Mouse (Mus musculus) G1E (cell line): ENCODE results near the gene S1pr2. TPM values are rescaled to one million over a fixed set of nuclear protein-coding genes. Genes with fewer than 3 reads are reported as not detected.

Experiments
- ATAC-seq: 2 replicates; pipeline ENCODE4 v1.8.0; 2016; ENCODE audit warnings: mild to moderate bottlenecking; ENCODE audit not compliant: insufficient number of reproducible peaks, poor library complexity, low FRiP score, severe bottlenecking; ENCODE audit errors: extremely low read depth
- DNase-seq: peaks from one replicate; pipeline ENCODE4 v3.0.0; 2012; ENCODE audit warnings: low spot score
- H3K27me3 ChIP-seq: 2 replicates; pipeline ENCODE4 v1.6.1; 2012; ENCODE audit warnings: mild to moderate bottlenecking, low read length, inconsistent platforms; ENCODE audit not compliant: insufficient read depth
- H3K36me3 ChIP-seq: replicated peaks from 2 replicates; pipeline ENCODE3; 2012; ENCODE audit warnings: mild to moderate bottlenecking, inconsistent platforms
- H3K4me1 ChIP-seq: 2 replicates; pipeline ENCODE4 v1.6.1; 2012; ENCODE audit warnings: low read depth, low read length, inconsistent platforms, mixed read lengths; ENCODE audit not compliant: insufficient read depth
- H3K4me3 ChIP-seq: 2 replicates; pipeline ENCODE4 v1.5.1; 2012; ENCODE audit warnings: low read depth, mild to moderate bottlenecking, inconsistent platforms, low read length, moderate library complexity, mixed read lengths
- H3K9me3 ChIP-seq: replicated peaks from 2 replicates; pipeline ENCODE4 v1.6.1; 2012; ENCODE audit warnings: inconsistent platforms
- CTCF ChIP-seq: IDR thresholded peaks from 2 replicates; pipeline ENCODE4 v1.5.1; 2012; ENCODE audit warnings: low read depth, low read length, inconsistent platforms, mixed read lengths
- GATA1 ChIP-seq: IDR thresholded peaks from 2 replicates; pipeline ENCODE4 v1.6.1; 2012; ENCODE audit warnings: borderline replicate concordance, low read length, inconsistent platforms, mixed read lengths
- GATA2 ChIP-seq: IDR thresholded peaks from 2 replicates; pipeline ENCODE4 v1.6.1; 2012; ENCODE audit warnings: low read depth, low read length, inconsistent platforms, borderline replicate concordance
- POLR2AphosphoS5 ChIP-seq: IDR thresholded peaks from 2 replicates; pipeline ENCODE4 v1.6.1; 2012; ENCODE audit warnings: low read depth, low read length, inconsistent platforms; ENCODE audit not compliant: insufficient replicate concordance
- TAL1 ChIP-seq: conservative IDR thresholded peaks from 2 replicates; pipeline ENCODE4 v1.6.1; 2012; ENCODE audit warnings: low read depth, low read length, inconsistent platforms, mixed read lengths
- polyA plus RNA-seq: library from polyadenylated mRNA; stranded (reverse); fragments of >175 nt; gene quantifications from 2 replicates; pipeline ENCODE4 v1.2.3, GENCODE M21; 2012
- total RNA-seq, 2 experiments: library from RNA; stranded (forward) in 1 of 2; stranded (reverse) in 1 of 2; fragments of 200-1000 nt in 1 of 2; fragments of >200 nt in 1 of 2; fragmentation: Nextera tagmentation in 1 of 2; gene quantifications; 2 replicates each; pipeline ENCODE4 v1.2.3; 2014 to 2017

The S1pr2 gene
- total and polyA plus RNA-seq, 3 experiments: 1.6 to 8.4 (median 2.1) TPM

- ATAC-seq (no peak), DNase-seq (no peak)
- Histone ChIP-seq H3K27me3 (peaks cover 14% of the 10 kb centered on the region; the same call in 1 of the 2 replicates), H3K4me3 (no peak overlapping the region), H3K9me3 (no peaks in the 10 kb centered on the region), H3K36me3 (no peaks in the 10 kb centered on the region), H3K4me1 (peaks cover 48% of the 10 kb centered on the region)
- TF ChIP-seq CTCF (no peak), TAL1 (no peak), POLR2AphosphoS5 (no peak), GATA1 (no peak), GATA2 (no peak)
Observed at GRCm38 (mm10) chr9:20979769-20980168, 3.2 kb upstream of the S1pr2 start.

- H3K4me1 ChIP-seq: peaks cover 52% of the 10 kb centered on the region
- DNase-seq: no peak
- peaks cover 14% of the 10 kb centered on the region; the same call in 1 of the 2 replicates for H3K27me3 ChIP-seq
- H3K4me3 ChIP-seq: no peak overlapping the region
- no peak for ATAC-seq
- TF ChIP-seq TAL1 (no peak), POLR2AphosphoS5 (no peak), GATA1 (no peak), GATA2 (no peak), CTCF (no peak)
- H3K36me3 ChIP-seq: no peaks in the 10 kb centered on the region
- no peaks in the 10 kb centered on the region for H3K9me3 ChIP-seq
Observed at GRCm38 (mm10) chr9:20979181-20979580, 2.6 kb upstream of the S1pr2 start.

- Histone ChIP-seq H3K9me3 (no peaks in the 10 kb centered on the region), H3K27me3 (peaks cover 14% of the 10 kb centered on the region; the same call in 1 of the 2 replicates), H3K4me3 (no peak overlapping the region), H3K36me3 (no peaks in the 10 kb centered on the region), H3K4me1 (peaks cover 58% of the 10 kb centered on the region)
- DNase-seq (no peak), ATAC-seq (no peak)
- no peak for TF ChIP-seq GATA1
- no peak for TF ChIP-seq GATA2
- TF ChIP-seq POLR2AphosphoS5: no peak
- TF ChIP-seq TAL1: no peak
- no peak for TF ChIP-seq CTCF
Observed at GRCm38 (mm10) chr9:20978409-20979095, 2.0 kb upstream of the S1pr2 start.

GRCm38 (mm10) chr9:20976961-20977689 lies 544 bp upstream of the S1pr2 start:
- DNase-seq: no peak
- no peaks in the 10 kb centered on the region for H3K9me3 ChIP-seq
- peaks cover 66% of the 10 kb centered on the region for H3K4me1 ChIP-seq

GRCm38 (mm10) chr9:20975431-20976215 lies 958 bp downstream of the S1pr2 start:
- DNase-seq (peak; percentile 69), ATAC-seq (no peak; the same call in 1 of the 2 replicates)
- H3K4me3 ChIP-seq: peak overlapping the region; percentile 81
- no peaks in the 10 kb centered on the region for H3K9me3 ChIP-seq
- peaks cover 10% of the 10 kb centered on the region for H3K36me3 ChIP-seq
- H3K4me1 ChIP-seq: peaks cover 69% of the 10 kb centered on the region
- peaks cover 4% of the 10 kb centered on the region; the same call in 1 of the 2 replicates for H3K27me3 ChIP-seq
- TF ChIP-seq TAL1 (no peak), CTCF (no peak), GATA2 (no peak), GATA1 (no peak), POLR2AphosphoS5 (no peak)

More at GRCm38 (mm10) chr9:20976961-20977689, 544 bp upstream of the S1pr2 start:
- Histone ChIP-seq H3K36me3 (peaks cover 9% of the 10 kb centered on the region), H3K27me3 (peaks cover 11% of the 10 kb centered on the region; the same call in 1 of the 2 replicates), H3K4me3 (peak overlapping the region; percentile 81)
- TF ChIP-seq TAL1: no peak
- TF ChIP-seq CTCF: no peak
- TF ChIP-seq POLR2AphosphoS5: no peak
- TF ChIP-seq GATA2: no peak
- TF ChIP-seq GATA1: no peak
- no peak for ATAC-seq

GRCm38 (mm10) chr9:20973682-20974075 lies 2.9 kb downstream of the S1pr2 start:
- H3K36me3 ChIP-seq: peaks cover 14% of the 10 kb centered on the region
- H3K9me3 ChIP-seq: no peaks in the 10 kb centered on the region
- ATAC-seq (no peak), DNase-seq (peak; percentile 45)
- no peak overlapping the region for H3K4me3 ChIP-seq
- peaks cover 62% of the 10 kb centered on the region for H3K4me1 ChIP-seq
- H3K27me3 ChIP-seq: peaks cover 4% of the 10 kb centered on the region; the same call in 1 of the 2 replicates
- TF ChIP-seq CTCF (no peak), GATA2 (no peak), POLR2AphosphoS5 (no peak)
